Mouse (Mus musculus) hindbrain, postnatal 0 days (tissue): ENCODE results near the gene Dnah7c. TPM values are rescaled to one million over a fixed set of nuclear protein-coding genes. Genes with fewer than 3 reads are reported as not detected.

Source experiments
- ATAC-seq: fragments of 200-750 bp; cut with Nextera tagmentation; 2 replicates; pipeline ENCODE4 v1.8.0; 2017; ENCODE audit warnings: mild to moderate bottlenecking, moderate TSS enrichment, moderate library complexity
- DNase-seq: peaks from one replicate; pipeline ENCODE4 v3.0.0-alpha.2; 2015; ENCODE audit warnings: low spot score
- H3K27ac ChIP-seq: fragments of 300-500 bp; sonication (generic); 2 replicates; pipeline ENCODE4 v1.5.1; 2014; ENCODE audit warnings: mild to moderate bottlenecking
- H3K27me3 ChIP-seq: fragments of 300-500 bp; sonication (generic); 2 replicates; pipeline ENCODE4 v1.6.1; 2014; ENCODE audit warnings: low read length, mixed read lengths; ENCODE audit not compliant: insufficient read depth
- H3K36me3 ChIP-seq: fragments of 300-500 bp; sonication (generic); 2 replicates; pipeline ENCODE4 v1.6.1; 2014; ENCODE audit warnings: low read length, mixed read lengths; ENCODE audit not compliant: insufficient read depth
- H3K4me1 ChIP-seq: fragments of 300-500 bp; sonication (generic); 2 replicates; pipeline ENCODE4 v1.6.1; 2014; ENCODE audit warnings: antibody characterized with exemption, low read length, mixed read lengths; ENCODE audit not compliant: insufficient read depth
- H3K4me2 ChIP-seq: fragments of 300-500 bp; sonication (generic); 2 replicates; pipeline ENCODE4 v1.6.1; 2014; ENCODE audit warnings: low read depth, mild to moderate bottlenecking, low read length, moderate library complexity, mixed read lengths
- H3K4me3 ChIP-seq: fragments of 300-500 bp; sonication (generic); 2 replicates; pipeline ENCODE4 v1.5.1; 2014; ENCODE audit warnings: low read length
- H3K9ac ChIP-seq: fragments of 300-500 bp; sonication (generic); replicated peaks from 2 replicates; pipeline ENCODE4 v1.6.1; 2014; ENCODE audit warnings: mild to moderate bottlenecking, low read length, moderate library complexity, mixed read lengths
- H3K9me3 ChIP-seq: fragments of 300-500 bp; sonication (generic); 2 replicates; pipeline ENCODE4 v1.6.1; 2016; ENCODE audit warnings: low read length, mixed read lengths
- CTCF ChIP-seq: IDR thresholded peaks from 2 replicates; pipeline ENCODE4 v1.5.1; 2016; ENCODE audit warnings: antibody characterized with exemption, control low read depth, low read depth
- WGBS: fragments of 180-500 bp; shearing (Covaris S2); extraction: QIAGEN DNeasy Blood & Tissue Kit; methylation state at CpG from one replicate; pipeline ENCODE4 v1.1.7; 2014; 5-methylcytosine and 5-hydroxymethylcytosine counted together
- polyA plus RNA-seq: library from polyadenylated mRNA; unstranded; fragments of >200 nt; fragmentation: Nextera tagmentation; extraction: Ambion mirVana; gene quantifications from 2 replicates; pipeline ENCODE4 v1.2.1, GENCODE M21; 2015
- total RNA-seq: library from RNA; depleted of rRNA; stranded (reverse); fragments of >200 nt; gene quantifications from 2 replicates; pipeline ENCODE4 v1.2.3, GENCODE M21; 2014

Gene Dnah7c
- total and polyA plus RNA-seq, 2 experiments from 2014 or later, result 0.11 to 0.52 TPM

DNA sequence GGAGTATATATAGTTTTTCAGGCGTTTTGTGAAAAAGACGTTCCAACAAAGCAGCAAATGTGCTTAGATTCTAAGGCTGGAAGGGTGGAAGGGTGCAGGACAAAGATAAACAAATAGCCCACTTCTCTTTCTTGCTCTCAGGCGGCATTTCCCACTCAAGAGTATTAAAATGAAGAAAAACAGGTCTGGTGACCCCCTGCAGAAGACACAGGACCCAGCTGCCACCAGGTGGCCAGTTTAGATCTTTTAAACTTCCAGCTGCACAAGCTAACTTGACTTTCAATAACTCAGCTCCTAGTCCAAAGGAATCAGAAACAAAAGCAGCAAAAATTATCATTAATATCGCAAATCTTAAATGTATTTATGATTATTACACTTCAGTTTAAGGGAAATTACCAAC lies 431.1 kb downstream of the Dnah7c start:
- WGBS, result 61% methylated on average over 4 of the region's 4 CpGs
- no peak overlapping the region for H3K27ac ChIP-seq
- H3K36me3 ChIP-seq, result no peaks in the 10 kb centered on the region
- H3K4me1 ChIP-seq, result no peaks in the 10 kb centered on the region
- ATAC-seq (no peak), DNase-seq (no peak)
- H3K4me2 ChIP-seq, result no peak overlapping the region
- no peaks in the 10 kb centered on the region for H3K27me3 ChIP-seq
- H3K9me3 ChIP-seq, result no peaks in the 10 kb centered on the region
- TF ChIP-seq CTCF, result no peak; the same call in 1 of the 2 replicates
- no peak overlapping the region for H3K4me3 ChIP-seq
- H3K9ac ChIP-seq, result no peak overlapping the region
